Mouse (Mus musculus): ENCODE results near the gene Klk1b26. TPM values are rescaled to one million over a fixed set of nuclear protein-coding genes. Genes with fewer than 3 reads are reported as not detected.

Gene Klk1b26
- polyA plus RNA-seq (2021; fragmentation: Nextera tagmentation) = not detected in 2 replicates
- long read RNA-seq, experiment 1 = 0 reads
- long read RNA-seq, experiment 2 = 0 reads

DNA sequence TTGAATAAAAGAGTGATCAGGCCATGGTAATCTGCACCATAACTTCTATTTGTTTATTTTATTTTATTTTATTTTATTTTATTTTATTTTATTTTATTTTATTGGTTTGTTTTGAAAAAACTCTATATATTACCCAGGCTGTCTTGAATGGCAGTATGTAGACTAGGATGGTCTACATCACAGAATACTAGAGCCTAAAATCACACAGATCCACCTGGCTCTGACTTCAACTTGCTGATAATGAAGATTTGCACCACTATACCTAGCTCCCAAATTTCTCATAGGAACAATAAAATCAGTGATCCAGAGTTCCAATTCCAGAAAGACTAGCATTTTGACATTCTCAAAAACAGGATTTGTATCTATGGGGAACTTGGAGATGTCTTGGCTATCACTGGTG lies at the start of gene Klk1b26:
TSS of gene Klk1b26 (plus strand) at position 301 of the 400 bp plus-strand sequence.

DNA sequence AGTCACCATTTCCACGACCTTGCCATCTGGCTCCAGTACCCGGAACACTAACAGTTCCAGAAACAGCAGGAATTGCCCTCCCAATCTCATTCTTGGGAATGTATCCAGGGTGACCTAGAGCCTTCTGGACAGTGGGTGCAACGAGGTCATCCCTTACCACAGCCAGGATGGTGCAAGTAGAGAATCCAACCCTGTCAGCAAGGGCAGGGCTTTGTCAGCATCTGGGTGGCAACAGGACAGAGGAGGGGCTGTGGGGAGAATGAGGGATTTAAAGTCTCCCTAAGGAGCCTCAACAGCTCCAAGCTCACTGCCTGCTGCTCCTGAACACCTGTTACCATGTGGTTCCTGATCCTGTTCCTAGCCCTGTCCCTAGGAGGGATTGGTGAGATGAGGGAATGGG lies 45.5 kb upstream of the Klk1b26 start, which contains the start of gene Klk1b1:
TSS of gene Klk1b1 (plus strand) at position 301 of the 400 bp plus-strand sequence.

DNA sequence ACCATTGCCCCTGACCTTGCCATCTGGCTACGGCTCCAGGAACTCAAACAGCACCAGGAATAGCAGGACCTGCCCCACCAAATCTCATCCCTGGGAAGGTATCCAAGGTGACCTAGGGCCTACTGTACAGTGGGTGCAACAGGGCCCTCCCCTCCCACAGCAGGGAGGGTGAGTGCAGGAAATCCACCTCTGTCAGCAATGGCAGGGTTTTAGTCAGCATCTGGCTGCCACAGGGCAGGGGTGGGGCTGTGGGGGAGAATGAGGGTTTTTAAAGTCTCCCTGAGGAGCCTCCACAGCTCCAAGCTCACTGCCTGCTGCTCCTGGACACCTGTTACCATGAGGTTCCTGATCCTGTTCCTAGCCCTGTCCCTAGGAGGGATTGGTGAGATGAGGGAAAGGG lies 36.2 kb upstream of the Klk1b26 start, which contains the start of gene Klk1b9:
TSS of gene Klk1b9 (plus strand) at position 301 of the 400 bp plus-strand sequence.

GRCm38 (mm10) chr7:43995577-43995976 lies 16.4 kb upstream of the Klk1b26 start, which contains the start of gene Klk1b11:
TSS of gene Klk1b11 (plus strand) at chr7:43995877.

GRCm38 (mm10) chr7:44051990-44052389 lies 40.0 kb downstream of the Klk1b26 start, which contains the start of gene Klk1b27:
TSS of gene Klk1b27 (plus strand) at chr7:44052290.

Other genes starting within 250 kb of the Klk1b26 start
- not detected in 2 replicates for gene Klk12, start 243.3 kb upstream of the Klk1b26 start, polyA plus RNA-seq (2021; fragmentation: Nextera tagmentation)
- not detected in 2 replicates for gene Klk11, start 237.6 kb upstream of the Klk1b26 start, polyA plus RNA-seq (2021; fragmentation: Nextera tagmentation)
- gene Klk10, start 231.1 kb upstream of the Klk1b26 start, polyA plus RNA-seq (2021; fragmentation: Nextera tagmentation) = 0.15 and 0.34 TPM in 2 replicates
- not detected in 2 replicates for gene Klk9, start 220.3 kb upstream of the Klk1b26 start, polyA plus RNA-seq (2021; fragmentation: Nextera tagmentation)
- 9.7 and 10.3 TPM in 2 replicates for gene Klk8, start 214.6 kb upstream of the Klk1b26 start, polyA plus RNA-seq (2021; fragmentation: Nextera tagmentation)
- not detected in 2 replicates for gene Klk7, start 200.9 kb upstream of the Klk1b26 start, polyA plus RNA-seq (2021; fragmentation: Nextera tagmentation)
- 7.3 and 12.8 TPM in 2 replicates for gene Klk6, start 187.7 kb upstream of the Klk1b26 start, polyA plus RNA-seq (2021; fragmentation: Nextera tagmentation)
- not detected in 2 replicates for gene Klk5, start 170.2 kb upstream of the Klk1b26 start, polyA plus RNA-seq (2021; fragmentation: Nextera tagmentation)
- gene Klk4, start 131.0 kb upstream of the Klk1b26 start, polyA plus RNA-seq (2021; fragmentation: Nextera tagmentation) = not detected in 2 replicates
- not detected in 2 replicates for gene Klk15, start 78.4 kb upstream of the Klk1b26 start, polyA plus RNA-seq (2021; fragmentation: Nextera tagmentation)
- gene Klk1b8, start 61.5 kb upstream of the Klk1b26 start, polyA plus RNA-seq (2021; fragmentation: Nextera tagmentation) = not detected in 2 replicates
- gene Klk1b1, start 45.4 kb upstream of the Klk1b26 start, polyA plus RNA-seq (2021; fragmentation: Nextera tagmentation) = not detected in 2 replicates
- gene Klk1b9, start 36.1 kb upstream of the Klk1b26 start, polyA plus RNA-seq (2021; fragmentation: Nextera tagmentation) = not detected in 2 replicates
- not detected in 2 replicates for gene Klk1b11, start 16.3 kb upstream of the Klk1b26 start, polyA plus RNA-seq (2021; fragmentation: Nextera tagmentation)
- not detected in 2 replicates for gene Klk1b27, start 40.1 kb downstream of the Klk1b26 start, polyA plus RNA-seq (2021; fragmentation: Nextera tagmentation)
- gene Klk1b21, start 90.2 kb downstream of the Klk1b26 start, polyA plus RNA-seq (2021; fragmentation: Nextera tagmentation) = not detected in 2 replicates
- gene Klk1b22, start 100.5 kb downstream of the Klk1b26 start, polyA plus RNA-seq (2021; fragmentation: Nextera tagmentation) = not detected in 2 replicates
- gene Klk1b16, start 124.6 kb downstream of the Klk1b26 start, polyA plus RNA-seq (2021; fragmentation: Nextera tagmentation) = not detected in 2 replicates
- not detected in 2 replicates for gene Klk1b24, start 176.1 kb downstream of the Klk1b26 start, polyA plus RNA-seq (2021; fragmentation: Nextera tagmentation)
- gene Klk1b3, start 186.0 kb downstream of the Klk1b26 start, polyA plus RNA-seq (2021; fragmentation: Nextera tagmentation) = not detected in 2 replicates
- not detected in 2 replicates for gene Klk1b4, start 195.3 kb downstream of the Klk1b26 start, polyA plus RNA-seq (2021; fragmentation: Nextera tagmentation)
- not detected in 2 replicates for gene Klk1b5, start 203.8 kb downstream of the Klk1b26 start, polyA plus RNA-seq (2021; fragmentation: Nextera tagmentation)
- gene Klk1, start 213.2 kb downstream of the Klk1b26 start, polyA plus RNA-seq (2021; fragmentation: Nextera tagmentation) = not detected in 2 replicates
- not detected in 2 replicates for gene Gm36864, start 224.0 kb downstream of the Klk1b26 start, polyA plus RNA-seq (2021; fragmentation: Nextera tagmentation)
- 2.1 TPM in 2 replicates for gene 1700028J19Rik, start 234.5 kb downstream of the Klk1b26 start, polyA plus RNA-seq (2021; fragmentation: Nextera tagmentation)
- 86.1 and 106 TPM in 2 replicates for gene 2410002F23Rik, start 234.6 kb downstream of the Klk1b26 start, polyA plus RNA-seq (2021; fragmentation: Nextera tagmentation)
- gene Acp4, start 245.2 kb downstream of the Klk1b26 start, polyA plus RNA-seq (2021; fragmentation: Nextera tagmentation) = not detected in 2 replicates
- gene Gm15517, start 249.3 kb downstream of the Klk1b26 start, polyA plus RNA-seq (2021; fragmentation: Nextera tagmentation) = not detected in 2 replicates

Data from left cerebral cortex, adult 6 months (tissue).